Mouse (Mus musculus): ENCODE measurements at regions not wholly inside any gene's neighbourhood (a gene's known extent, or its start where the extent isn't known, plus 50 kb on each side); places are given as distances from the start of the nearest gene placed in this dataset.

GRCm38 (mm10) chr10:24481926-24482612 lies 113.2 kb upstream of the Ccn2 start:
- WGBS: 73% methylated on average over 9 of the region's 9 CpGs
- no peak overlapping the region for H3K9ac ChIP-seq (ENCODE audit: low read depth, low read length)
- no peak overlapping the region for H3K27ac ChIP-seq (ENCODE audit: low read depth, low read length)
- ATAC-seq (ENCODE audit: low FRiP score, low TSS enrichment): no peak
- H3K9me3 ChIP-seq (ENCODE audit: control insufficient read depth, low read length): no peaks in the 10 kb centered on the region
- H3K4me3 ChIP-seq (ENCODE audit: low read length): no peak overlapping the region
- no peaks in the 10 kb centered on the region for H3K27me3 ChIP-seq (ENCODE audit: control insufficient read depth, insufficient read depth, low read length)
- 0 out of 2 replicates have a peak, but pooled peaks cover 5% of the 10 kb centered on the region for H3K4me1 ChIP-seq (ENCODE audit: control insufficient read depth, insufficient read depth, low read length)
- no peaks in the 10 kb centered on the region for H3K36me3 ChIP-seq (ENCODE audit: control insufficient read depth, insufficient read depth, low read length)
- no peak overlapping the region for H3K4me2 ChIP-seq (replicated peaks; ENCODE audit: low read depth, low read length)

- 0 out of 2 replicates have a peak, but pooled peaks cover 5% of the 10 kb centered on the region for H3K4me1 ChIP-seq (ENCODE audit: control insufficient read depth, insufficient read depth, low read length)
- no peaks in the 10 kb centered on the region for H3K9me3 ChIP-seq (ENCODE audit: control insufficient read depth, low read length)
- no peaks in the 10 kb centered on the region for H3K27me3 ChIP-seq (ENCODE audit: control insufficient read depth, insufficient read depth, low read length)
- H3K9ac ChIP-seq (ENCODE audit: low read depth, low read length): no peak overlapping the region
- no peaks in the 10 kb centered on the region for H3K36me3 ChIP-seq (ENCODE audit: control insufficient read depth, insufficient read depth, low read length)
- no peak overlapping the region for H3K4me3 ChIP-seq (ENCODE audit: low read length)
- no peak for ATAC-seq (ENCODE audit: low FRiP score, low TSS enrichment)
- no peak overlapping the region for H3K4me2 ChIP-seq (replicated peaks; ENCODE audit: low read depth, low read length)
- 79% methylated on average over 3 of the region's 3 CpGs for WGBS
- no peak overlapping the region for H3K27ac ChIP-seq (ENCODE audit: low read depth, low read length)
Observed at GRCm38 (mm10) chr10:24483053-24483452, 112.2 kb upstream of the Ccn2 start.

- ATAC-seq (ENCODE audit: low FRiP score, low TSS enrichment): no peak; the same call in 1 of the 2 replicates
- Histone ChIP-seq H3K4me3 (ENCODE audit: low read length) (no peak overlapping the region), H3K27ac (ENCODE audit: low read depth, low read length) (no peak overlapping the region), H3K9ac (ENCODE audit: low read depth, low read length) (no peak overlapping the region), H3K4me1 (ENCODE audit: control insufficient read depth, insufficient read depth, low read length) (0 out of 2 replicates have a peak, but pooled peaks cover 5% of the 10 kb centered on the region), H3K9me3 (ENCODE audit: control insufficient read depth, low read length) (no peaks in the 10 kb centered on the region), H3K27me3 (ENCODE audit: control insufficient read depth, insufficient read depth, low read length) (no peaks in the 10 kb centered on the region), H3K4me2 (replicated peaks; ENCODE audit: low read depth, low read length) (no peak overlapping the region), H3K36me3 (ENCODE audit: control insufficient read depth, insufficient read depth, low read length) (no peaks in the 10 kb centered on the region)
- 19% methylated on average over 5 of the region's 5 CpGs for WGBS
Observed at GRCm38 (mm10) chr10:24484101-24484660, 111.1 kb upstream of the Ccn2 start.

GRCm38 (mm10) chr10:24485461-24485860 lies 109.8 kb upstream of the Ccn2 start:
- Histone ChIP-seq H3K27me3 (ENCODE audit: control insufficient read depth, insufficient read depth, low read length) (no peaks in the 10 kb centered on the region), H3K4me2 (replicated peaks; ENCODE audit: low read depth, low read length) (no peak overlapping the region), H3K27ac (ENCODE audit: low read depth, low read length) (no peak overlapping the region), H3K4me3 (ENCODE audit: low read length) (no peak overlapping the region), H3K36me3 (ENCODE audit: control insufficient read depth, insufficient read depth, low read length) (no peaks in the 10 kb centered on the region), H3K4me1 (ENCODE audit: control insufficient read depth, insufficient read depth, low read length) (0 out of 2 replicates have a peak, but pooled peaks cover 5% of the 10 kb centered on the region), H3K9ac (ENCODE audit: low read depth, low read length) (no peak overlapping the region), H3K9me3 (ENCODE audit: control insufficient read depth, low read length) (no peaks in the 10 kb centered on the region)
- ATAC-seq (ENCODE audit: low FRiP score, low TSS enrichment): no peak
- WGBS: 83% methylated on average over 5 of the region's 5 CpGs

GRCm38 (mm10) chr10:24486224-24486623 lies 109.0 kb upstream of the Ccn2 start:
- no peak for ATAC-seq (ENCODE audit: low FRiP score, low TSS enrichment)
- H3K4me2 ChIP-seq (replicated peaks; ENCODE audit: low read depth, low read length): no peak overlapping the region
- H3K4me3 ChIP-seq (ENCODE audit: low read length): no peak overlapping the region
- 0 out of 2 replicates have a peak, but pooled peaks cover 5% of the 10 kb centered on the region for H3K4me1 ChIP-seq (ENCODE audit: control insufficient read depth, insufficient read depth, low read length)
- 84% methylated on average over 1 of the region's 1 CpGs for WGBS
- no peaks in the 10 kb centered on the region for H3K9me3 ChIP-seq (ENCODE audit: control insufficient read depth, low read length)
- H3K27ac ChIP-seq (ENCODE audit: low read depth, low read length): no peak overlapping the region
- H3K36me3 ChIP-seq (ENCODE audit: control insufficient read depth, insufficient read depth, low read length): no peaks in the 10 kb centered on the region
- H3K9ac ChIP-seq (ENCODE audit: low read depth, low read length): no peak overlapping the region
- H3K27me3 ChIP-seq (ENCODE audit: control insufficient read depth, insufficient read depth, low read length): no peaks in the 10 kb centered on the region

GRCm38 (mm10) chr10:24487915-24488314 lies 107.3 kb upstream of the Ccn2 start:
- Histone ChIP-seq H3K4me2 (replicated peaks; ENCODE audit: low read depth, low read length) (no peak overlapping the region), H3K4me1 (ENCODE audit: control insufficient read depth, insufficient read depth, low read length) (0 out of 2 replicates have a peak, but pooled peaks cover 5% of the 10 kb centered on the region), H3K9ac (ENCODE audit: low read depth, low read length) (no peak overlapping the region), H3K27ac (ENCODE audit: low read depth, low read length) (no peak overlapping the region), H3K9me3 (ENCODE audit: control insufficient read depth, low read length) (no peaks in the 10 kb centered on the region), H3K4me3 (ENCODE audit: low read length) (no peak overlapping the region), H3K36me3 (ENCODE audit: control insufficient read depth, insufficient read depth, low read length) (no peaks in the 10 kb centered on the region), H3K27me3 (ENCODE audit: control insufficient read depth, insufficient read depth, low read length) (no peaks in the 10 kb centered on the region)
- 85% methylated on average over 3 of the region's 3 CpGs for WGBS
- ATAC-seq (ENCODE audit: low FRiP score, low TSS enrichment): no peak

- H3K36me3 ChIP-seq (ENCODE audit: control insufficient read depth, insufficient read depth, low read length): no peaks in the 10 kb centered on the region
- ATAC-seq (ENCODE audit: low FRiP score, low TSS enrichment): no peak
- H3K4me1 ChIP-seq (ENCODE audit: control insufficient read depth, insufficient read depth, low read length): no peaks in the 10 kb centered on the region
- no peak overlapping the region for H3K27ac ChIP-seq (ENCODE audit: low read depth, low read length)
- no peaks in the 10 kb centered on the region for H3K27me3 ChIP-seq (ENCODE audit: control insufficient read depth, insufficient read depth, low read length)
- H3K4me3 ChIP-seq (ENCODE audit: low read length): no peak overlapping the region
- no peaks in the 10 kb centered on the region for H3K9me3 ChIP-seq (ENCODE audit: control insufficient read depth, low read length)
- no peak overlapping the region for H3K4me2 ChIP-seq (replicated peaks; ENCODE audit: low read depth, low read length)
- WGBS: 64% methylated on average over 2 of the region's 2 CpGs
- H3K9ac ChIP-seq (ENCODE audit: low read depth, low read length): no peak overlapping the region
Observed at GRCm38 (mm10) chr10:24490432-24490831, 104.8 kb upstream of the Ccn2 start.

- Histone ChIP-seq H3K4me2 (replicated peaks; ENCODE audit: low read depth, low read length) (no peak overlapping the region), H3K36me3 (ENCODE audit: control insufficient read depth, insufficient read depth, low read length) (no peaks in the 10 kb centered on the region), H3K27me3 (ENCODE audit: control insufficient read depth, insufficient read depth, low read length) (no peaks in the 10 kb centered on the region), H3K4me3 (ENCODE audit: low read length) (no peak overlapping the region), H3K4me1 (ENCODE audit: control insufficient read depth, insufficient read depth, low read length) (no peaks in the 10 kb centered on the region), H3K9me3 (ENCODE audit: control insufficient read depth, low read length) (no peaks in the 10 kb centered on the region), H3K9ac (ENCODE audit: low read depth, low read length) (no peak overlapping the region), H3K27ac (ENCODE audit: low read depth, low read length) (no peak overlapping the region)
- ATAC-seq (ENCODE audit: low FRiP score, low TSS enrichment): no peak
- 94% methylated on average over 3 of the region's 3 CpGs for WGBS
Observed at GRCm38 (mm10) chr10:24491848-24492247, 103.4 kb upstream of the Ccn2 start.

- peak overlapping the region; percentile 49; the same call in 1 of the 2 replicates for H3K27ac ChIP-seq (ENCODE audit: low read depth, low read length)
- H3K9ac ChIP-seq (ENCODE audit: low read depth, low read length): no peak overlapping the region
- no peak for ATAC-seq (ENCODE audit: low FRiP score, low TSS enrichment)
- no peaks in the 10 kb centered on the region for H3K27me3 ChIP-seq (ENCODE audit: control insufficient read depth, insufficient read depth, low read length)
- 45% methylated on average over 4 of the region's 4 CpGs for WGBS
- no peaks in the 10 kb centered on the region for H3K9me3 ChIP-seq (ENCODE audit: control insufficient read depth, low read length)
- no peaks in the 10 kb centered on the region for H3K4me1 ChIP-seq (ENCODE audit: control insufficient read depth, insufficient read depth, low read length)
- H3K4me2 ChIP-seq (replicated peaks; ENCODE audit: low read depth, low read length): no peak overlapping the region
- no peak overlapping the region for H3K4me3 ChIP-seq (ENCODE audit: low read length)
- no peaks in the 10 kb centered on the region for H3K36me3 ChIP-seq (ENCODE audit: control insufficient read depth, insufficient read depth, low read length)
Observed at GRCm38 (mm10) chr10:24493392-24493791, 101.8 kb upstream of the Ccn2 start.

All from kidney, embryonic 14.5 days (tissue).